8 mouse cellular contexts compared by ENCODE assay signal in genomic region chr4:115063518-115064239, GRCm38 (mm10). TPM values are rescaled to one million over a fixed set of nuclear protein-coding genes. Genes with fewer than 3 reads are reported as not detected.
DNase-seq lines count a peak whose midpoint lies in the region; ATAC-seq and TF ChIP-seq lines count a peak whose summit lies in the region.

No protein-coding gene starts in this region.

- no peaks in the 10 kb centered on the region for H3K9me3 ChIP-seq in kidney, embryonic 16.5 days (ENCODE audit: low read length)
- H3K9me3 ChIP-seq in intestine, embryonic 15.5 days, result no peaks in the 10 kb centered on the region

- H3K9ac ChIP-seq in kidney, embryonic 16.5 days (replicated peaks; ENCODE audit: low read length), result peak overlapping the region; percentile 62
- peak overlapping the region; percentile 50 for H3K9ac ChIP-seq in intestine, embryonic 15.5 days

- no peak for DNase-seq in kidney, postnatal 36 days
- peak; percentile 36 for DNase-seq in neural tube, embryonic 10.5 days (ENCODE audit: extremely low spot score, low spot score)
- DNase-seq in right cerebral cortex, postnatal 36 days (ENCODE audit: low spot score in 2 of 2), result no peak
- no peak for DNase-seq in left cerebral cortex, adult 9 months (ENCODE audit: low spot score in 2 of 2)
- no peak for DNase-seq in cerebellum, adult 11 months

- peak overlapping the region; percentile 99 for H3K4me2 ChIP-seq in kidney, embryonic 16.5 days (replicated peaks; ENCODE audit: low read depth, low read length)
- H3K4me2 ChIP-seq in intestine, embryonic 15.5 days (replicated peaks), result peak overlapping the region; percentile 99

- peak overlapping the region; percentile 57 for H3K4me3 ChIP-seq in kidney, embryonic 16.5 days (ENCODE audit: low read length)
- 0 out of 2 replicates have a peak overlapping the region, but pooled peaks have one; percentile 34 for H3K4me3 ChIP-seq in cortical plate, adult 2 months (ENCODE audit: insufficient read depth, low read length)
- H3K4me3 ChIP-seq in intestine, embryonic 15.5 days (replicated peaks), result peak overlapping the region; percentile 55

- peaks cover 16% of the 10 kb centered on the region for H3K4me1 ChIP-seq in kidney, embryonic 16.5 days (ENCODE audit: insufficient read depth, low read length)
- H3K4me1 ChIP-seq in cortical plate, adult 2 months (ENCODE audit: control insufficient read depth, insufficient read depth, low read length), result no peaks in the 10 kb centered on the region; the same call in 1 of the 2 replicates
- peaks cover 10% of the 10 kb centered on the region for H3K4me1 ChIP-seq in intestine, embryonic 15.5 days (replicated peaks)

- WGBS in kidney, embryonic 16.5 days, result under 1% methylated on average over 31 of the region's 31 CpGs
- 3% methylated on average over 31 of the region's 31 CpGs for WGBS in intestine, embryonic 15.5 days

- peaks cover 86% of the 10 kb centered on the region for H3K27me3 ChIP-seq in kidney, embryonic 16.5 days (ENCODE audit: insufficient read depth, low read length)
- peaks cover 76% of the 10 kb centered on the region for H3K27me3 ChIP-seq in intestine, embryonic 15.5 days (replicated peaks)

- TF ChIP-seq CTCF in cortical plate, adult 2 months (IDR thresholded peaks at IDR 0.05; ENCODE audit: extremely low read depth, insufficient read depth, low read length), result no peak

- TF ChIP-seq POLR2A in cortical plate, adult 2 months (IDR thresholded peaks at IDR 0.05; ENCODE audit: extremely low read depth, insufficient read depth, low read length), result no peak

- no peak overlapping the region for H3K27ac ChIP-seq in kidney, embryonic 16.5 days (ENCODE audit: low read length)
- no peak overlapping the region for H3K27ac ChIP-seq in cortical plate, adult 2 months (ENCODE audit: insufficient read depth, low read length)
- no peak overlapping the region for H3K27ac ChIP-seq in intestine, embryonic 15.5 days

- H3K36me3 ChIP-seq in kidney, embryonic 16.5 days (ENCODE audit: insufficient read depth, low read length), result no peaks in the 10 kb centered on the region
- H3K36me3 ChIP-seq in intestine, embryonic 15.5 days, result no peaks in the 10 kb centered on the region

- peak; percentile 20 for ATAC-seq in kidney, embryonic 16.5 days (ENCODE audit: low FRiP score, low TSS enrichment)
- ATAC-seq in intestine, embryonic 15.5 days, result no peak

RNA-seq across cellular contexts. Expression of gene Tal1, which starts 7.5 kb away (rescaled TPM):
- polyA plus RNA-seq in kidney, embryonic 16.5 days (2015; fragmentation: Nextera tagmentation; extraction: Ambion mirVana), result 1.2 and 1.3 TPM in 2 replicates
- polyA plus RNA-seq in cortical plate, adult 2 months (2012; rRNA removed), result 1.5 and 1.6 TPM in 2 replicates
- polyA plus RNA-seq in intestine, embryonic 15.5 days (2015; fragmentation: Nextera tagmentation; extraction: Ambion mirVana), result 0.78 and 0.98 TPM in 2 replicates

RNA-seq across cellular contexts. Expression of gene Pdzk1ip1, which starts 24.8 kb away (rescaled TPM):
- polyA plus RNA-seq in kidney, embryonic 16.5 days (2015; fragmentation: Nextera tagmentation; extraction: Ambion mirVana), result 292 and 326 TPM in 2 replicates
- 1.1 and 1.2 TPM in 2 replicates for polyA plus RNA-seq in cortical plate, adult 2 months (2012; rRNA removed)
- polyA plus RNA-seq in intestine, embryonic 15.5 days (2015; fragmentation: Nextera tagmentation; extraction: Ambion mirVana), result 133 and 159 TPM in 2 replicates

Comparison
In these comparisons a context has a peak if more than half of its experiments do, and no peak if none do; other contexts are left out.
1. RNA of gene Pdzk1ip1, which starts 24.8 kb away (polyA plus RNA-seq): 292 to 326 TPM in kidney, embryonic 16.5 days and 133 to 159 TPM in intestine, embryonic 15.5 days; 1.1 to 1.2 TPM in cortical plate, adult 2 months; every median in the first group is over 10 times any median in the second.
2. Peak in every context shown above with its lines, with median percentiles within 50 percentile points of each other: H3K4me3 ChIP-seq.